Mouse (Mus musculus) liver, postnatal 0 days (tissue): ENCODE measurements around the gene Papln.

ENCODE experiments used
- CTCF ChIP-seq: sonication (generic); IDR thresholded peaks from 2 replicates; pipeline ENCODE4 v1.5.1; 2016; ENCODE audit warnings: antibody characterized with exemption, low read depth
- EP300 ChIP-seq: IDR thresholded peaks from 2 replicates; pipeline ENCODE4 v1.6.1; 2016; ENCODE audit warnings: antibody characterized with exemption, low read depth, mild to moderate bottlenecking

GRCm38 (mm10) chr12:83719431-83719830 is 44.0 kb upstream of the Papln start:
- TF ChIP-seq CTCF = no peak
- TF ChIP-seq EP300 = no peak
